Mouse (Mus musculus) midbrain, embryonic 16.5 days (tissue): ENCODE measurements at regions not wholly inside any gene's neighbourhood (a gene's known extent, or its start where the extent isn't known, plus 50 kb on each side); places are given as distances from the start of the nearest gene placed in this dataset.

Experiments used
- ATAC-seq: fragments of 200-750 bp; cut with Nextera tagmentation; 2 replicates; pipeline ENCODE4 v1.8.0; 2017; ENCODE audit warnings: moderate TSS enrichment
- H3K27ac ChIP-seq: fragments of 300-500 bp; sonication (generic); 2 replicates; pipeline ENCODE4 v1.5.1; 2014; ENCODE audit warnings: mild to moderate bottlenecking, low read length, mixed read lengths
- H3K27me3 ChIP-seq: fragments of 300-500 bp; sonication (generic); 2 replicates; pipeline ENCODE4 v1.6.1; 2014; ENCODE audit warnings: low read depth, low read length, mixed read lengths; ENCODE audit not compliant: control insufficient read depth, insufficient read depth
- H3K36me3 ChIP-seq: fragments of 300-500 bp; sonication (generic); 2 replicates; pipeline ENCODE4 v1.6.1; 2014; ENCODE audit warnings: mild to moderate bottlenecking, low read length, moderate library complexity, mixed read lengths; ENCODE audit not compliant: control insufficient read depth, insufficient read depth
- H3K4me1 ChIP-seq: fragments of 300-500 bp; sonication (generic); 2 replicates; pipeline ENCODE4 v1.6.1; 2014; ENCODE audit warnings: mild to moderate bottlenecking, low read length, mixed read lengths; ENCODE audit not compliant: control insufficient read depth, insufficient read depth
- H3K4me2 ChIP-seq: fragments of 300-500 bp; sonication (generic); 2 replicates; pipeline ENCODE4 v1.6.1; 2014; ENCODE audit warnings: mild to moderate bottlenecking, low read length, mixed read lengths
- H3K4me3 ChIP-seq: fragments of 300-500 bp; sonication (generic); 2 replicates; pipeline ENCODE4 v1.5.1; 2014; ENCODE audit warnings: low read depth, mild to moderate bottlenecking, low read length, moderate library complexity, mixed read lengths
- H3K9ac ChIP-seq: fragments of 300-500 bp; sonication (generic); 2 replicates; pipeline ENCODE4 v1.6.1; 2014; ENCODE audit warnings: low read depth, low read length, mixed read lengths
- H3K9me3 ChIP-seq: fragments of 300-500 bp; sonication (generic); replicated peaks from 2 replicates; pipeline ENCODE4 v1.6.1; 2014; ENCODE audit warnings: mild to moderate bottlenecking, low read length, mixed read lengths; ENCODE audit not compliant: control insufficient read depth, poor library complexity, severe bottlenecking
- whole genome bisulfite sequencing: fragments of 180-500 bp; shearing (Covaris S2); extraction: QIAGEN DNeasy Blood & Tissue Kit; methylation state at CpG from one replicate; pipeline ENCODE4 v1.1.7; 2014; 5-methylcytosine and 5-hydroxymethylcytosine counted together

- H3K4me2 ChIP-seq = no peak overlapping the region
These were observed 692.0 kb downstream of the Nedd1 start for GRCm38 (mm10) chr10:92030221-92030620.

GRCm38 (mm10) chr10:92024203-92024602, 698.0 kb downstream of the Nedd1 start:
- Histone ChIP-seq H3K27me3 (no peaks in the 10 kb centered on the region), H3K9ac (no peak overlapping the region), H3K9me3 (no peaks in the 10 kb centered on the region), H3K4me2 (no peak overlapping the region), H3K4me3 (no peak overlapping the region), H3K36me3 (no peaks in the 10 kb centered on the region), H3K4me1 (peaks cover 5% of the 10 kb centered on the region; the same call in 1 of the 2 replicates), H3K27ac (no peak overlapping the region)
- ATAC-seq = no peak
- 36% methylated on average over 1 of the region's 1 CpGs for WGBS

More at GRCm38 (mm10) chr10:92030221-92030620, 692.0 kb downstream of the Nedd1 start:
- 33% methylated on average over 4 of the region's 4 CpGs for WGBS
- H3K9me3 ChIP-seq = no peaks in the 10 kb centered on the region
- no peak overlapping the region for H3K4me3 ChIP-seq
- peak; percentile 76; the same call in 1 of the 2 replicates for ATAC-seq
- no peaks in the 10 kb centered on the region for H3K36me3 ChIP-seq
- no peaks in the 10 kb centered on the region for H3K27me3 ChIP-seq
- H3K27ac ChIP-seq = no peak overlapping the region
- no peak overlapping the region for H3K9ac ChIP-seq
- H3K4me1 ChIP-seq = no peaks in the 10 kb centered on the region; the same call in 1 of the 2 replicates

DNA sequence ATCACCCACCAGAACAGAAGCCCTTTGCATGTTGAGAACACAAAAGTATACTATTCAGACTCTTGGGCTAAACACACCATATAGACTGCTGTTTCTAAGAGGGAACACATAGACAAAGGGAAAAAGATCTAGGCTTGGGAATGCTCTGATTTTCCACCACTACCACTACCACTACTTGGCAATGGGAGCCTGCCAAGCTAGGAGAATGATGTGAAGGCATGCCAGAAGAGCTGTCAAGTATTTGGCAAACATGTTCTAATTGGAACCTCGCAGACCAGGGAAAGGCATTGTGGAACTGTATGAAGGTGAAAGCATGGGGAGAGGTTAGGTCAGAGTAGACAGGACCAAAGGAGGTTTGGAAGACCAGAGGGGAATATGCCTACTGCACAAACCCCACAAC, 701.2 kb downstream of the Nedd1 start:
- Histone ChIP-seq H3K27me3 (no peaks in the 10 kb centered on the region), H3K9ac (no peak overlapping the region), H3K27ac (no peak overlapping the region), H3K4me1 (peaks cover 5% of the 10 kb centered on the region; the same call in 1 of the 2 replicates), H3K36me3 (no peaks in the 10 kb centered on the region), H3K9me3 (no peaks in the 10 kb centered on the region), H3K4me2 (no peak overlapping the region), H3K4me3 (no peak overlapping the region)
- ATAC-seq = no peak
- 79% methylated on average over 1 of the region's 1 CpGs for WGBS

DNA sequence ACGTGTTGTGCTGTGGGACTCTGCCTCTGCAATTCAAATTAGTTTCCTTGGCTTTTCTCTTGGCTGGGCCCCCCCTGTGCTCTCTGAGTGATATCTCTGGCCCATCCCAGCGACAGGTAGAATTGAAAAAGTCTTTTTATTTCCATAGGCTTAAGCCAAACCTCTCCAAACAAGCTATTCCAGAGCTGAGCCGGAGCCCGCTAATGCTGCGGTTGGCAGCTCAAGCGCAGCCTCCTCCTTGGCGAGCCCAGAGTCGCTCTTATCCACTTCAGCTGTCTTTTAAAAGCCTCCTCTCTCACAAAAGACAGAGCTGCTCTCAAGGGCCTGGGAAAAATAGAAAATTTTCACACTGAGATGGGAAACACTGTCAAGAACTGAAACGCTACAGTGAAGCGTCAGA, 712.7 kb downstream of the Nedd1 start:
- Histone ChIP-seq H3K4me2 (peak overlapping the region; percentile 1; the same call in 1 of the 2 replicates), H3K4me3 (no peak overlapping the region), H3K27ac (peak overlapping the region; percentile 68), H3K36me3 (no peaks in the 10 kb centered on the region), H3K9me3 (no peaks in the 10 kb centered on the region), H3K4me1 (peaks cover 9% of the 10 kb centered on the region; the same call in 1 of the 2 replicates), H3K9ac (no peak overlapping the region; the same call in 1 of the 2 replicates), H3K27me3 (no peaks in the 10 kb centered on the region)
- ATAC-seq = peak; percentile 83
- 10% methylated on average over 10 of the region's 10 CpGs for WGBS

- H3K9ac ChIP-seq = no peak overlapping the region
- WGBS = 43% methylated on average over 2 of the region's 2 CpGs
- H3K27me3 ChIP-seq = no peaks in the 10 kb centered on the region
- H3K4me3 ChIP-seq = no peak overlapping the region
- peaks cover 9% of the 10 kb centered on the region; the same call in 1 of the 2 replicates for H3K4me1 ChIP-seq
- no peaks in the 10 kb centered on the region for H3K9me3 ChIP-seq
- H3K36me3 ChIP-seq = no peaks in the 10 kb centered on the region
- ATAC-seq = no peak
- H3K4me2 ChIP-seq = no peak overlapping the region
- H3K27ac ChIP-seq = no peak overlapping the region
These were observed 714.3 kb downstream of the Nedd1 start for GRCm38 (mm10) chr10:92007891-92008290.

- H3K9ac ChIP-seq = no peak overlapping the region
- no peak for ATAC-seq
These were observed 715.8 kb downstream of the Nedd1 start for GRCm38 (mm10) chr10:92006467-92006866.

GRCm38 (mm10) chr10:91991040-91991439, 731.2 kb downstream of the Nedd1 start:
- H3K4me2 ChIP-seq = no peak overlapping the region
- no peak overlapping the region for H3K4me3 ChIP-seq
- peak overlapping the region; percentile 30; the same call in 1 of the 2 replicates for H3K27ac ChIP-seq
- no peaks in the 10 kb centered on the region for H3K27me3 ChIP-seq
- no peak overlapping the region for H3K9ac ChIP-seq
- peaks cover 10% of the 10 kb centered on the region for H3K4me1 ChIP-seq
- H3K9me3 ChIP-seq = no peaks in the 10 kb centered on the region
- WGBS = 45% methylated on average over 4 of the region's 4 CpGs
- peak; percentile 45; the same call in 1 of the 2 replicates for ATAC-seq
- H3K36me3 ChIP-seq = no peaks in the 10 kb centered on the region

More at GRCm38 (mm10) chr10:92006467-92006866, 715.8 kb downstream of the Nedd1 start:
- H3K36me3 ChIP-seq = no peaks in the 10 kb centered on the region
- H3K27ac ChIP-seq = no peak overlapping the region
- no peaks in the 10 kb centered on the region for H3K9me3 ChIP-seq
- H3K27me3 ChIP-seq = no peaks in the 10 kb centered on the region
- 19% methylated on average over 3 of the region's 3 CpGs for whole genome bisulfite sequencing
- no peak overlapping the region for H3K4me3 ChIP-seq
- H3K4me1 ChIP-seq = peaks cover 9% of the 10 kb centered on the region; the same call in 1 of the 2 replicates
- H3K4me2 ChIP-seq = no peak overlapping the region

DNA sequence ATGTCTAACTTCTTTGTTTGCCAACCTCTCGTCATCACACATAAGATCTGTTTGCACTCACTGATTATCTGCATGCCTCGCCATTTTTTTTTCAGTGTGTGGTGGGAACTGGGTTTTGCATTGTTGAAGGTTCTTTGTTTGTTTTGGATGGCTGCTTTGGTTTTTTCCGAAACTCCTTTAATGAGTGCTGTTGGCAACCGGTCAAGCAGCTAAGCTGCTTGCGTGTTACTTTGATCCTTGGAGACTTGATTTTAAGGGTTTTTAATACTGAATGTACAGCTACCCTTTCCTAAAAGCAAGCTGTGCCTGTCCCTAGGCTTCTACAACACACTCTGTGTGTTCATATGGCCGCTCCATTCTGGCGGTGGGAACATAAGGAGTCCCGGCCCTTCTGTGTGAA, 733.9 kb downstream of the Nedd1 start:
- no peak overlapping the region; the same call in 1 of the 2 replicates for H3K27ac ChIP-seq
- no peaks in the 10 kb centered on the region for H3K36me3 ChIP-seq
- no peak overlapping the region for H3K4me2 ChIP-seq
- ATAC-seq = no peak
- H3K4me3 ChIP-seq = no peak overlapping the region
- peaks cover 14% of the 10 kb centered on the region for H3K4me1 ChIP-seq
- 23% methylated on average over 8 of the region's 8 CpGs for WGBS
- no peaks in the 10 kb centered on the region for H3K9me3 ChIP-seq
- H3K9ac ChIP-seq = no peak overlapping the region
- no peaks in the 10 kb centered on the region for H3K27me3 ChIP-seq

- no peaks in the 10 kb centered on the region for H3K27me3 ChIP-seq
- no peak overlapping the region for H3K4me3 ChIP-seq
- H3K4me2 ChIP-seq = no peak overlapping the region
- H3K9ac ChIP-seq = no peak overlapping the region
- peaks cover 4% of the 10 kb centered on the region; the same call in 1 of the 2 replicates for H3K4me1 ChIP-seq
- no peak overlapping the region for H3K27ac ChIP-seq
- 96% methylated on average over 2 of the region's 2 CpGs for WGBS
- no peaks in the 10 kb centered on the region for H3K9me3 ChIP-seq
- H3K36me3 ChIP-seq = no peaks in the 10 kb centered on the region
- ATAC-seq = no peak
These were observed 742.4 kb downstream of the Nedd1 start for GRCm38 (mm10) chr10:91979841-91980240.
